Mouse (Mus musculus): ENCODE measurements at regions not wholly inside any gene's neighbourhood (a gene's known extent, or its start where the extent isn't known, plus 50 kb on each side); places are given as distances from the start of the nearest gene placed in this dataset.
"Not testable (repeated sequence)": the region's sequence is repeated elsewhere in the genome, so short reads cannot be mapped to it uniquely, and the experiment has no call there.

DNA sequence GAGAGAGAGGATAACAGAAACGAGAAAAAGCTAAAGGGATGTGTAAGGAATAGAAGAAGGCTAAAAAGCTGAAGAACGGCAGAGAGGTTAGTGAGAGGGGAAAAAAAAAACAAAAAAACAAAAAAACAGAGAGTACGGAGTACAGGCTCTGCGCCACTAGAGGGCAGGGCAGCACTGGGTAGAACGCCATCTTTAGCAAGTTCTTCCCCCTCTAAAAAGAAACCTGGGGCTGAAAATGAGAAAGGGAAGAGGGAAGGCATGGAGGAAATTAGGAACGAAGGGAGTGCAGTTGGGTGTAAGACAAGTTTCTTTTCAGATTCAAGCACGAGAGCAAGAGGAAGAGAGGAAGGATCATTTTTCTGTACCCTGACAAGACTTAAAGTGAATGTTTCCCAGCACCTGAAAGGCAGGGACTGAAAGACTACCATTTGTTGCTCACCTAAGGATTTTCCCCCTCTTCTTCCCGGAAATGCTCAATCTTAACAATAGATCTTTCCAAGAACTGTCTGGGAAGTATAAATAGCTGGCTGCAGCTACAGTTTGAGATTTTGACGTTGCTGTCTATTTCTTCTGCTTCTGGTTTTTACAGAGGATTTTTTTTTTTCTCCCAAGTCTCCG, 195.6 kb downstream of the Fam198b start:
- peak in 1 of 2 experiments; percentile 18 for DNase-seq (ENCODE audit: low spot score in 2 of 2)

DNA sequence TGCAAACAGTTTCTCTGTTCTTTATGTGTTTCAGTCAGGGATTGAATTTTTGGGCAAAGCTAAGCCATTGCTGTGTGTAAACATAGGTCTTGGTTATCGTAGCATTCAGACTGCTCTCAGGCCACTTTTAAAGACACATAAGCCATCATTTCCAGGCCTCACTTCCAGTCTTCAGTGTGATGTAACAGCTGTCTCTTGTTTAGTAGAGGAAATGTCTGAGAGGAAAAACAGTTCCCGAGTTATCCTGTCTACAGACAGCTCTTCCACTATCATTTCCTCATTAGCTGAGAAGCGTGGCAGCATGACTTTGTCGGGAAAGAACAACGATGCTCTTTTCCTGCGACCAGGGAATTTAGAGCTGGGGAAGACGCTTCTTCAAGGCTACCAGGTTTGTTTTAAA, 196.9 kb downstream of the Fam198b start:
- DNase-seq (ENCODE audit: low spot score in 2 of 2), result no peak

DNA sequence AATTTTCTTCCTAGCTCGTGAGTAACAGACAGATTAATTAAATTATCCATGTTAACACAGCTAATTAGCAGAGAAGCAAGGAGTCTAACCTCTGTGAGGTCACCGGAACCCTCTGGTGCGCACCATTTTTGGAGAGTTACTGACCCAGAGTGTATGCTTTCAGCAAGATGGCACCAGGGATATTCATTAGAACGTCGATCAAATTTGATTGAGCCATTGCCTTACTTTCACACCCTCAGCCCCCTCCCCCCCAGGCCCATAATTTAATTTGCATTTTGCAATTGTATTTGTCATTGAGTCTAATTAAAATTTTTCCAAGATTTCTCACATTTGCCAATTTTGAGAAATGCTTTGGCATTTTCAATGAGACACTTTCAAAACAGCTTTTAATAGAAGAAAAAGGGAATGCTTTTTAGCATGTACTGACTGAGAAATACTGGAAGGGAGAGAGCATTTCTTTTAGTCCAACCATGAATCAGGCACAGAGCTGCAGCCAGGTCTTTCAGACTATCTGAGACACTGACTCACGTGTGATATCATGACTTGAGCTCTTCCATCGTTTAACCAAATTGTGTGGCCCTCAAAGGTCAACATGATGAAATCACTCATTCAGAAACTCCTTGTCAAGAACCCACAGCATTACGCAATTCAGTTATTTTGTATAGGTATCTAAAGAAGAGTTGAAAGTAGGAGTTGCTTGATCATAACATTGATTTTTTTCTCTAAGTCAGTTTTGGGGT, 198.6 kb downstream of the Fam198b start:
- DNase-seq (ENCODE audit: low spot score in 2 of 2), result no peak

DNA sequence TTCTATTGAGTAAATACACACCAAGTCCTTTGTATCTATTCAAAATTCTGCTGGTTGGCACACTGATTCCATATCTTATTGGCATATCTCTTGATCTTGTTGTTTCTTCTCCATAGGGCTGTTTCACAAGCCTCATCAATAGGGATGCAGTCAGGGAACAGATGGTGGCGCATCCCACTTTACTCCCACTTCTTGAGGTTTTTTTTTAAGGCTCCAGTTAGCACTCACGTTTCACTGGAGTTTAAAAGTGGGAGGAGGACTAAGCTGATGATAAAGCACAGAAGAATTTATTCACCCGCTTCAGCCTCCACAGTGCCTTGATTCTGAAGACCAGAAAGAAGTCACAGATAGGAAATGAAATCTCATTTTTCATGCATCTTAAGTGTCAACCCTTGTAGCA, 199.8 kb downstream of the Fam198b start:
- DNase-seq (ENCODE audit: low spot score in 2 of 2), result peak in 1 of 2 experiments; percentile 63

DNA sequence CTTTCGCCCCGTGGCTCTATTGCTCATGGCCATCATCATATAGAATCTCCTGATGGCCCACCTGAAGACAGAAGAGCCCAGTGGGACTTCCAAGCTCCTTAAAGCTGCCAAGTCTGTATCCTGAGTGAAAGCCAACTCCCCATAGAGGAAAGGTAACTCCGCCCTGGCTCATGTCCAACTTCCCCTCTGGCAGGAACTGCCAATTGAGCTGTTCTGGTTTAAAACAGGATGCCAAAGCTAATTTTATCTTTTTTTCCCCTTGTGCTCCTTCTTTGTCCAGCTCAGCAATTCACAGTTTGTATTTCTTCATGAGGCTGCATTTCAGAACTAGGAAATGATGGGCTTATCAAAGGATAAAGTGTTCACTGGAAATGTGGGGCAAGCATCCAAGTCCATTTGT, 215.3 kb downstream of the Fam198b start:
- no peak for DNase-seq (ENCODE audit: low spot score in 2 of 2)

DNA sequence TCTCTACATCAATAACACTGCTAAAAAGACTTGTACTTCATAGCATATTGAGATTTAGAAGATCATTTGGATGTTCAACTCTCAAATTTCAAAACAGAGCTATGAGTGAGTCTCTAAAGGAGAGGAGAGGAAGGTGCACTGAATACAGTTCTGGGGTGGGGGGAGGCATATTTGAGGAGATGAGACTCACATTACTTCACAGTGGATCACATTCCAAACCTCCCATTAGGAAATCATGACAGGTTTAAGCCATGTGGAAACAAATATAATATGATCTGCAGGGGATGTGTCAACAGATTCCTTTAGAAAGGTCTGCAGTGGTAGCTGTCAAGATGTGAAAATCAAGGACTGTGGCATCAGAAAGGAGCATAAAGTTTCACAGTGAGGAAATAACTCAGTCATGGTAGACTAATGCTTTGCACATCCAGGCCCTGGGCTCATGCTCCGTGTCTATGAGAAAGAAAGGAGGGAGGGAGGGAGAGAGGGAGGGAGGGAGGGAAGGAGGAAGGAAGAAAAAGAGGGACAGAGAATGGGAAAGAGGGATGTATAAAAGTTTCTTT, 235.9 kb downstream of the Fam198b start:
- DNase-seq (ENCODE audit: low spot score in 2 of 2), result no peak

DNA sequence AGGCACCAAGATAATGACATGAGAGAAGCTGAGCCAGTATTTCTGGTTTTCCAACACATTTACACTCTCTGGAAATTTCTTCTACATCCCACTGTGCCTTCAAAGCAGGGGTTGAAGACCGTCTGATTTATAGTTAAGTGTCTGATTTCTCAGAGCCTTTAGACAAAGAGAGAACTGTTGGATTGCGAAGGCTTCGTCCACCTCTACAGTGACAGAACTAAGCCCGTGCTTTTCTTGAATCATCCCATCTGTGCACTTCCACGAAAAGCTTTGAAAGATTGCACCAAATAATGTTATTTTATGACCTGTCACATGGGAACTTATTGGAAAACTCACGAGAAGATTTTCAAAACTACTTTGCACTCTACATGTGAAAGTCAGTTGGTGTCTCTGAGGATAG, 239.3 kb downstream of the Fam198b start:
- no peak for DNase-seq (ENCODE audit: low spot score in 2 of 2)

DNA sequence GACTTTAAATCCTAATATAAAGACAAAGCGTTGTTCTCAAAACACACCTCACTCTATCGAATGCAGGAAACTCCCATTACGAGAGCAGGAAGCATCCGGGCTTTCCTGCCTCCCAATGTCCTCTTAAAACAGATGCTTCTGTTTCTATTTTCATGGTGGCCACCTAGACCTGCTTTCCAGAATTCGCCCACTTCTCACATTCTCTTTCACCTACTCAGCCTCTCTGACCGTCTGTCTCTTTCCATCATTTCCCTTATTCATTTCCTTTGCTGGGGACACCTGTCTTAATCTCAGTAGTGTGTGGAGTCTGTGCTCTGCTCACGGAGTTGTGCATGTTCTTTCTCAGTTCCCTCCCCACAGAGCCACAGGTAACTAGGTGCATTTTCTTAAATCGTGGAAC, 240.3 kb downstream of the Fam198b start:
- peak in 1 of 2 experiments; percentile 19 for DNase-seq (ENCODE audit: low spot score in 2 of 2)

DNA sequence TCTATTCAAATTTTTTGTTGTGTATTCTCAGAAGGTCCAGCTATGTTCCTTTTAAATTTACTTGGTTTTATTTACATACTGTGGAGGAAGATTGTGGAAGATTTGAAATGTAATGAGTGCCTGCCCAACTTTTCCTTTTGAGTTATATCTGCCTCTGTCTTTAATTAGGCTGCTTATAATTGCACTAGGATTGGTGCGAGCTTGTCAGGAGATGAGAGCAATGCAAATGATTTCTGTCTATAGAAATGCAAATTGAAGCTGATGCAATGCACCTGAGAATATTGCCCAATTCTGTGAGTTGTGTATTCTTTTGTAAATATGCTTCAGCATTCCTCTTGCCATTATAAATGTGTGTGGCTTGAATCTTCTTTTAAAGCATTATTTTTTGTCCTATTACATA, 257.4 kb downstream of the Fam198b start:
- no peak for DNase-seq (ENCODE audit: low spot score in 2 of 2)

DNA sequence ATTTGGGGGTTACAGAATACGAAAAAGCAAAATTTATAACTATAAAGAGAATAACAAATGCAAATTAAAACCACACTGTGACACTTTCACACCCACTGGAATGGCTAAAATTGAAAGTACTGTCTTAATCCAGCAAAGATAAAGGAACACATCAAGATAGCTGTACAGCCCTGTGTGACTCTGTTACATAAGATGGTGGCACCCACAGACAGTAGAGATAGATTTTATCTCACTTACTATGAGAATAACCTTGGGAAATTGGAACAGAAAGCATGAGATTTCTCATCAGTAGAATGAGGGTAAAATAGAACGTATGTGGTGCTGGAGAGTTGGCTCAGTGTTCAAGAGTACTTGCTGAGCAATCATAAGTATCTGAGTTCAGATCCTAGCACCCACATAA, 276.1 kb downstream of the Fam198b start:
- DNase-seq (ENCODE audit: low spot score in 2 of 2), result peak in 1 of 2 experiments; percentile 52

DNA sequence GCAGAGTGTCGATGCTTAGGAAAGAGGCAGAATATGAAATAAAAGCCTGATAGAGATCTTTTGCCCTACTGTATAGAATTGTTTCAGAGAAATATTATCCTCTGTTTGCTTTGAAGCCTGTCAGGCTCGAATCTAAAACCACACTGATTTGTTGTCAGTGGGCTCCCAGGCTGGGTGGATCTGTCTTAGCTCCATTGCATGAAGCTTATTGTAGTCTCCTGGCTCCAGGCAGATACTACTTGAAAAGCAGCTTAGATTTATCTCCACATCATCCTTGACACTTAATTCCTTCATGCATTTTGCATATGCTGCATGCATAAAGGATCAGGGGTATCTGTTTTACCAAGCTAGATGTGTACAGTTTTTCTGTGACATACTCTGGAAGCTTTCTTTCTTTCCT, 297.4 kb downstream of the Fam198b start:
- DNase-seq (ENCODE audit: low spot score in 2 of 2), result no peak

DNA sequence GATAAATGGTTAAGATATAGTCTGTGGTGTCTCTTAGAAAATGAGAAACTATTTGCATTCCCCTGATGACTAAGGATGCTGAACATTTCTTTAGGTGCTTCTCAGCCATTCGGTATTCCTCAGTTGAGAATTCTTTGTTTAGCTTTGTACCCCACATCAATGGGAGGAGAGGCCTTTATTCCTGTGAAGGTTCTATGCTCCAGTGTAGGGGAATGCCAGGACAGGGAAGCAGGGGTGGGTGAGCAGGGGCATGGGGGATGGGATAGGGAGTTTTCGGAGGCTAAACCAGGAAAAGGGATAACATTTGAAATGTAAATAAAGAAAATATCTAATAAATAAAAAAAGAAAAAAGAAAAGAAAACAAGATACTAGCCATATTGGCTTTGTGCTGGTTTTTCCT, 297.8 kb downstream of the Fam198b start:
- DNase-seq (ENCODE audit: low spot score in 2 of 2), result not testable (repeated sequence)

DNA sequence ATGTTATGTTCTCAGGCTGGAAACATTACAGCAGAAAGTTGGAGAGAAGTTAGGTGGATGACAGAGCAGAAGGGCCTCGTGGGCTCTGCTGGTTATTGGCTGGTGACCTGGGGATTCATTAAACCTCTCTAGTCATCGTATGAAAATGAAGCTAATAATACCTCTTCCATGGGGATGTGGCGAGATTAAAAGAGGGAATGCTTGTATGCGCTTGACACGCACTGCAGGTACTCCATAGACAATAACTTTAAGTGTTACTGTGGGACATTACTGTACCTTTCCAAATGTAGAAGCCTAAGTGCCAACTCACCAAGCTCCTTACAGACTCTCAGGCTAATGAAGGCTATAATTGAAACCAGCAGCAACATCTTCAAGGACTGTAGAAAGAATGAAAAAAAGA, 303.1 kb downstream of the Fam198b start:
- no peak for DNase-seq (ENCODE audit: low spot score in 2 of 2)

DNA sequence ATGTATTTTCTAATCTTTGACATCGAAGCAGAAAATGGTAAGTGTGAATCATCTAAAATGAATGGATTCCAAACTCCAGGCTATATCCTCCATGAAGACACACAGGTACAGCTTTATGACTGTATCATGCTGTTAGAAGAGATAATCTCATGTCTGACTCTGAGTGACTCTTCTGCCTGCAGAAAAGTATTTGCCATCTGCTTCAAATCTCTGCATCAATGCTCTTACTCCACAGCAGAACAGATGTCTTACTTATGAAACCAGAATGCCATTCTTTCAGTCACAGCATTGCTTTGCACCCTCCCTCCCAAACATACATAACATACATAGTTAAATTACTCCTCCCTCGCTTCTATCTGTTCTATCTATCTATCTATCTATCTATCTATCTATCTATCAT, 316.6 kb downstream of the Fam198b start:
- no peak for DNase-seq (ENCODE audit: low spot score in 2 of 2)

DNA sequence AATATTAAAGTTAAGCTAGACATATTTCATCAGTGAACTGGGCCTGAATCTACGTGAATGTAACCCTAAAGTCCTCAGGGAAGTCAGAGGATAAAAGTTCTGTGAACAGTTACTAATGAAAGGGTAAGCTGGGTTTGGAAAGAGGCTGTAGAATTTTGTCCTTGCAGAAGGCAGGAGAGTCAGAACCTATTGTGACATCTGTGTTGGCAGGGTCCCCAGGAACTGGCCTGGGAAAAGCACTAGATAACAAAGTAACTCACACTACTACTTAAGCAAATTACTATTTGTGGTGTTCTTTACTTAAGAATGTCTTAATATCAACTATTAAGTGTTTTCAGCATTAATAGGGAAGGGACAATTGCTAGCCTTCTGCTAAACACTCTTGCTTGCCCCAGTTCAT, 320.5 kb downstream of the Fam198b start:
- no peak for DNase-seq (ENCODE audit: low spot score in 2 of 2)

DNA sequence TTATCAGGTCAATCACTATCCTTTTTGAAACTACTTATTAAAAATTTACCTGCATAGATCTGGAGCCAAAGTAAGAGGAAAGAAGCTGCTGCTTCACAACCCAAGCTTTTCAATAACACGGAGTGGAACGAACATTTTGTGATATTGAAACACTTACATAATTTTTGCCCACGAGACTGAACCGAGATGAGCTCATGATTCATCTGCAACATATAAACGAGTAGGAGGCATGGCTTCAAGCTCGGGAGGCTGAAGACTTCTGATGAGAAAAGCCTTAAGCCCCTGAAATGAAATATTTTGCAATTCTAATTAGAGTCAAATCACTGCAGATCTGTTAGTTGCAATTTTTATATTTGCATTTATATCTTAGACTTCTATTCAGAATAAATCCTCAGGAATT, 321.0 kb downstream of the Fam198b start:
- DNase-seq (ENCODE audit: low spot score in 2 of 2), result peak in 1 of 2 experiments; percentile 64

DNA sequence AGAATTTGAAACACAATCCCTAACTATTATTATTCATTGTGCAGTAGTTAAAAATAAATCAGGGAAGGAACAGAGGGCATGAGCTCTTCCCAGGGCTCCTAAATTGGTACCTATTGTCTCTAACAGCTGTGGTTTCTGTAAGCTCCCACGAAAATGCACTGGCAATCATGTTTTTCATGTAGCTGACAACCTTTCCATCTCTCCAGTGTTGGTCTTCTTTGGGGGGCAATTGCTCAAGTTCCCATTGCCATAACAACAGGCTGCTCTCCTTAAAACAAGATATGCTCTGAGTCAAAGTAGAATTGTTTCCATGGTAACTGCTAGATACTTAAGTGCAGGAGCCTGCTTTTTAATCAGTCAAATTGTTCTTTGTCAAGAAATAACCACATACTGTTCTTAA, 322.7 kb downstream of the Fam198b start:
- peak in 1 of 2 experiments; percentile 17 for DNase-seq (ENCODE audit: low spot score in 2 of 2)

DNA sequence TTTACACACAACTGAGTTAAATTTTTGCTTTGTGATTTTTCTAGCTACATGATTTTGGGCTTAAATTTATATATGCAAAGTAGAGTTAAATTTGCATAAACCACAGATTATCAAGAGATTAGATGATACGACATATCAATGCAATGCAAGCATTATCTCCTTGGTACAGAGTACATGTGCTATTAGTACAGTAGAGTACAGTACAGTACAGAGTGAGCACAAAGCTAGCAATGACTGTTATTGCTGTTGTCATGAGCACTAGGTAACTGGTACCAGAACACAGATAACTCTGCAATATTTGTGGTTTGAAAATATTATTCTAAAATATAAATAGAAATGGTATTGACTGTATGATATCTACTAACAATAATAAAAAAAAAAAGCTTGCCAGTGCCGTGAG, 323.7 kb downstream of the Fam198b start:
- DNase-seq (ENCODE audit: low spot score in 2 of 2), result no peak

DNA sequence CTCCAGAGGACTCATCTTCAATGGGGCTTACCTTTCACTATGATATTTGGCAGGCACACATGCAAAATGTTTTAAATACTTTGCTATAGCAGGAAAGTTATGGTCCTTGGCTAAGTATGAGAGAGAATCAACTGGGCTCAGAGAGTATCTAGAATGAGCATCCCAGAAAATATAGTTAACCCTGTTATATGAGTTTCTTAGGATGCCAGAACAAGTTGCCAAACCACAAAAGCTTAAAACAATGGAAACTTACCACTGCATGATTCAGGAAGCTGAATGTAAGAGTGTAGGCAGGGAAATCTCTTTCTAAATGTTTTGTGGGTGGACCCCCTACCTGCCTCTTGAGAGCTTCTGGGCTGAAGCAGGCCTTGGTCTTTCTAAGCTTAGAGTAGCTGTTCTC, 325.3 kb downstream of the Fam198b start:
- no peak for DNase-seq (ENCODE audit: low spot score in 2 of 2)

DNA sequence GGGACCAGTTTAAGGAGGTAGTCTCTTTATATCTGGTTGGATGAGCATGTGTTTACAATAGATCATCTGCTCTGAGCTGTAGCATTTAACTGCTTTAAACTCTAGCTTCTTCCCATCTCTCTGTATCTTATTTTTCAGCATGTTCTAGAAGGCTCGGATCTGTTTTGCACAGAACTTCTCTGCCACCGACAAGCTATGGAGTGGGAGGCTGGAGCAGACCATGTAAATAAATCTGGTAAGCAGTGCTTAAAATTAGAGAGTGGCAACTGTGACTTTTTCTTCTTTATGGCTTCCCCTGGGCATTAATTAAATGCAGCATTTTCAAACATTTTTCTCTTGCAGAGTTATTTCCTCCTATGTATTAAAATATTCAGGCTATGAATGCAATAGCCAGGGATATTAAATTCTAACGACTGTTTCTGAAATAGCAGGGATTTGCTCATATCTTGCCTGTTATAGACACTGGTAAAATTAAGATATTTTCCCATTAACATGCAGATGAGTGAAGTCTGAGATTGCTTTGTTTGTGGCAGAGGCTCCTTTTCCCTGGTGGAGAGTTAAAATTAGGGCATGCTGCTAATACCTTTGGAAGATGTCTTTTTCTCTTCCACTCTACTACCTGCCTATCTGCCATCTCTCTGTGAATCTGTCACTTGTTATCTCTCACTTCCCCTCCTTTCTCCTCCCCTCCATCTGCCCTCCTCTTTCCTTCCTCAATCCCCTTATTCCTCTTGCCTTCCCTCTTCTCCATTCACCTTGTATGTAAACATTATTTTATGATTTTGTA, 327.2 kb downstream of the Fam198b start:
- DNase-seq (ENCODE audit: low spot score in 2 of 2), result peak in 1 of 2 experiments; percentile 38

DNA sequence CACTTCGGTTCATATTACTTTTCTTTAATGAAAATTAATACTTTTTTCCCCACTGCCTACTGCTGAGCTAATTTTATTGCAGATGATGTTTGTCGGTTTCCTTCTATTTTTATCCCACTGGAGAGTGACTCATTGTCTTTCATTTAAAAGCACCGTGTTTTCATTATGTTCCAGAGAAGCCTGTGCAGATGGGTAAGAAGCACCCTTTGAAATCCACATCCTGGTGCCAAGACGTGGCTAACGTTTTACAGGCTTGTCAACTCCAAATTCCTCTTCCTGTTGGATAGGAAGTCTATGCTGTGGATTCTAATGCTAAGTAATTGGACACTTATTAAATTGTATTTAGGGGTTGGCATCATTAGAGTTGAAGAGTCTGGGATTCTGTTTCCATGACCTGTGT, 364.3 kb downstream of the Fam198b start:
- peak in 1 of 2 experiments; percentile 45 for DNase-seq (ENCODE audit: low spot score in 2 of 2)

DNA sequence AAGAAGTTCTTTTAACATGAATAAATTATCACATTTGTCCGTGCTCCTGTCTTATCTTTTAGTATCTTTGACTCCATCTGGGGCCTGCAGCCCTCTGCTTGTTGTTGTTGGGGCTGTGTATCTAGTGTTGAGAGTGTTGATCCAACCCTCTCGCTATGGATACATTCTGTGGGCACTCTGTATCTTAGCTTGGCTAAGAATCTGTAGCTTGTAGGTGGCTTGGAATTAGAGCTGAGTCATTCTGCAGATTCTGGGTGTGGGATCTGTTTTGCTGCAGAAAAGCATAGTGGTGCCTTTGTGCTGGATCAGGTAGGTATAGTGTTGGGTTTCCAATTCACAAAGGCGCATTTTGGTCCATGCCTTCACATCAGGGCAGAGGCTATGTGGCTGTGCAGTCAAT, 365.6 kb downstream of the Fam198b start:
- DNase-seq (ENCODE audit: low spot score in 2 of 2), result peak; percentile 15 to 64
